Mouse (Mus musculus) heart, postnatal 0 days (tissue): ENCODE data around the gene Slc4a10.

ENCODE experiments used
- CTCF ChIP-seq: IDR thresholded peaks from 2 replicates; pipeline ENCODE4 v1.5.1; 2016; ENCODE audit warnings: antibody characterized with exemption, control low read depth, low read depth
- EP300 ChIP-seq: IDR thresholded peaks from 2 replicates; pipeline ENCODE4 v1.6.1; 2016; ENCODE audit warnings: antibody characterized with exemption, low read depth

DNA sequence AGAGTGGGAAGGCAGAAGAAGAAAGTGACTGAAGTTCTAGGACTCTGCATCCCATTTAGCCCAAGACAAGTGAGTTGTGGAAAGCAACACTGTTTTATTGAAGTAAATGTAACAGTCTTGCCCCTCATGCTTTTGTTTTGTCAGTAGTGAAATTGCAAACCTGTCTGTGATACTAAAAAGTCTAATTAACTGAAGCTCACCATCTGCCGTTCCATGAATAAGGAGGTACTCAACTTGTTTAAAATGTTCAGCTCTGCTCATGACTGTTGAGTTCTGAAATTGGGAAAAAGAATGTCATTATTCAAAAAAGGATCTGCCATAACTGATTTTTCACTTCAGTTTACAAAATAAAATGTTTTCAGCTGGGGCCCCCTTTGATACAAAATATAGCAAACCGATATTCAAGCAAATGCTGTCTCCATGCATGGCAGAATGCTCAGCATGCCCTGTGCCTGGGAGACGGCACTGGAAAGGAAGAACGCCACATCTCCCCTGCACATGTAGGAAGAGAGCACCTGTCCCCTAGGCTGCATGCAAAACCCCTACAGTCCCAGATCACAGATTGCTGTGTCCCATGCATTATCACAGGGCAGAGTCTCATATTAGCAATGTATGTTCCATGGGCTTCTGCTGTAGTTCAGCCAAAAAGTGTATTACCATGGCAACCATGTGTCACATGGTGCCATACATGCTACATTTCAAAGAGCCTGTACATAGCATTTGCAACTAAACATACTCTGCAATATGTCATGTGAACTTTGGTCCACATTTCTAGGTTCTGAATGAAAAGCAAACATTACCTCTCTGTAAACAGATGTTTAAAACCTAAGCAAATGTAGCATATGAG lies 288.4 kb downstream of the Slc4a10 start:
- no peak for TF ChIP-seq CTCF
- TF ChIP-seq EP300, result no peak
